Mouse (Mus musculus) kidney, embryonic 15.5 days (tissue): ENCODE data around the gene Ube2f. TPM values are rescaled to one million over a fixed set of nuclear protein-coding genes. Genes with fewer than 3 reads are reported as not detected.
A peak's percentile ranks its signal among the peaks of the same experiment; 100 is the strongest.

Source experiments
- ATAC-seq: fragments of 200-750 bp; cut with Nextera tagmentation; replicated peaks from 2 replicates; pipeline ENCODE4 v1.8.0; 2017; ENCODE audit warnings: moderate TSS enrichment; ENCODE audit not compliant: low FRiP score
- H3K27ac ChIP-seq: fragments of 300-500 bp; sonication (generic); 2 replicates; pipeline ENCODE4 v1.5.1; 2015; ENCODE audit warnings: mild to moderate bottlenecking, inconsistent platforms
- H3K27me3 ChIP-seq: fragments of 300-500 bp; sonication (generic); 2 replicates; pipeline ENCODE4 v1.6.1; 2015; ENCODE audit warnings: inconsistent platforms
- H3K36me3 ChIP-seq: fragments of 300-500 bp; sonication (generic); 2 replicates; pipeline ENCODE4 v1.6.1; 2015; ENCODE audit warnings: inconsistent platforms
- H3K4me1 ChIP-seq: fragments of 300-500 bp; sonication (generic); 2 replicates; pipeline ENCODE4 v1.6.1; 2015; ENCODE audit warnings: inconsistent platforms
- H3K4me2 ChIP-seq: fragments of 300-500 bp; sonication (generic); 2 replicates; pipeline ENCODE4 v1.6.1; 2015; ENCODE audit warnings: moderate library complexity, mild to moderate bottlenecking, inconsistent platforms
- H3K4me3 ChIP-seq: fragments of 300-500 bp; sonication (generic); replicated peaks from 2 replicates; pipeline ENCODE4 v1.5.1; 2015; ENCODE audit warnings: mild to moderate bottlenecking, inconsistent platforms
- H3K9ac ChIP-seq: fragments of 300-500 bp; sonication (generic); 2 replicates; pipeline ENCODE4 v1.6.1; 2015; ENCODE audit warnings: mild to moderate bottlenecking, inconsistent platforms
- H3K9me3 ChIP-seq: fragments of 300-500 bp; sonication (generic); replicated peaks from 2 replicates; pipeline ENCODE4 v1.6.1; 2016; ENCODE audit warnings: inconsistent platforms
- WGBS: fragments of 180-500 bp; shearing (Covaris S2); methylation state at CpG from one replicate; pipeline ENCODE4 v1.1.7; 2015; ENCODE audit warnings: mixed read lengths; 5-methylcytosine and 5-hydroxymethylcytosine counted together
- polyA plus RNA-seq: library from polyadenylated mRNA; unstranded; fragments of >200 nt; fragmentation: Nextera tagmentation; extraction: Ambion mirVana; gene quantifications from 2 replicates; pipeline ENCODE4 v1.2.1, GENCODE M21; 2015

Ube2f gene
- polyA plus RNA-seq, 1 experiment from 2014 or later: 72.6 TPM

GRCm38 (mm10) chr1:91277480-91277879 is 27.4 kb downstream of the Ube2f start:
- no peak overlapping the region for H3K4me3 ChIP-seq
- no peak overlapping the region for H3K27ac ChIP-seq
- H3K9me3 ChIP-seq: no peaks in the 10 kb centered on the region
- H3K9ac ChIP-seq: no peak overlapping the region
- no peak for ATAC-seq
- 86% methylated on average over 2 of the region's 2 CpGs for WGBS
- no peaks in the 10 kb centered on the region for H3K27me3 ChIP-seq
- H3K36me3 ChIP-seq: peaks cover 81% of the 10 kb centered on the region
- no peaks in the 10 kb centered on the region for H3K4me1 ChIP-seq
- no peak overlapping the region for H3K4me2 ChIP-seq

- Histone ChIP-seq H3K36me3 (peaks cover 84% of the 10 kb centered on the region), H3K27me3 (no peaks in the 10 kb centered on the region), H3K27ac (no peak overlapping the region), H3K9me3 (no peaks in the 10 kb centered on the region), H3K4me2 (no peak overlapping the region), H3K9ac (no peak overlapping the region), H3K4me3 (no peak overlapping the region), H3K4me1 (no peaks in the 10 kb centered on the region)
- 98% methylated on average over 3 of the region's 3 CpGs for WGBS
- ATAC-seq: no peak
Observed at GRCm38 (mm10) chr1:91278410-91279119, 28.5 kb downstream of the Ube2f start.

DNA sequence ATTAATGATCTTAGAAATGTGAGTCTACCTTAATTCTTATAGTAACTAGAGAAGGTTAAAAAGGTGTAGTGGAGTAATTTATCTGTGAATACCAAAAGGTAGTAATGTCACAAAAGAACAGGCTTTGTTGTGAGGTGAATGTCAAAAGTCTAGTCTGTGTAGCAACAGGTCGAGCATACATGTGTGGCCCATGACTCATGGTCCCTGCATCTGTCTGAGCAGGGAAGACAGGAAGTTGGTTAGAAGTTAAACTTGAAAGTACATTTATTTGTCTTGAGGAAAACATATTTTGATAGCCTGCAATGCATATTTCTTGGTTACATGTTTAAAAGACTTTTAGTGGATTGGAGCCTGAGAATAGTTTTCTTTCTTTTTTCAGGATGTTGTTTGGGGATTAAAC is 29.0 kb downstream of the Ube2f start:
- no peaks in the 10 kb centered on the region for H3K4me1 ChIP-seq
- 75% methylated on average over 1 of the region's 1 CpGs for WGBS
- H3K9ac ChIP-seq: no peak overlapping the region
- no peak overlapping the region for H3K27ac ChIP-seq
- no peak overlapping the region for H3K4me2 ChIP-seq
- H3K4me3 ChIP-seq: no peak overlapping the region
- no peak for ATAC-seq
- H3K27me3 ChIP-seq: no peaks in the 10 kb centered on the region
- H3K36me3 ChIP-seq: peaks cover 83% of the 10 kb centered on the region
- no peaks in the 10 kb centered on the region for H3K9me3 ChIP-seq

- WGBS: 96% methylated on average over 1 of the region's 1 CpGs
- no peak for ATAC-seq
- H3K4me3 ChIP-seq: no peak overlapping the region
- no peaks in the 10 kb centered on the region for H3K9me3 ChIP-seq
- peaks cover 80% of the 10 kb centered on the region for H3K36me3 ChIP-seq
- H3K9ac ChIP-seq: no peak overlapping the region
- H3K27me3 ChIP-seq: no peaks in the 10 kb centered on the region
- H3K4me1 ChIP-seq: no peaks in the 10 kb centered on the region
- no peak overlapping the region for H3K27ac ChIP-seq
- no peak overlapping the region for H3K4me2 ChIP-seq
Observed at GRCm38 (mm10) chr1:91282582-91282981, 32.5 kb downstream of the Ube2f start.

GRCm38 (mm10) chr1:91289375-91289774 is 39.3 kb downstream of the Ube2f start:
- no peak overlapping the region for H3K4me2 ChIP-seq
- no peaks in the 10 kb centered on the region for H3K9me3 ChIP-seq
- H3K4me3 ChIP-seq: no peak overlapping the region
- no peak for ATAC-seq
- H3K27ac ChIP-seq: no peak overlapping the region
- 95% methylated on average over 1 of the region's 1 CpGs for WGBS
- H3K4me1 ChIP-seq: no peaks in the 10 kb centered on the region
- H3K36me3 ChIP-seq: peaks cover 66% of the 10 kb centered on the region
- no peaks in the 10 kb centered on the region for H3K27me3 ChIP-seq
- no peak overlapping the region for H3K9ac ChIP-seq

DNA sequence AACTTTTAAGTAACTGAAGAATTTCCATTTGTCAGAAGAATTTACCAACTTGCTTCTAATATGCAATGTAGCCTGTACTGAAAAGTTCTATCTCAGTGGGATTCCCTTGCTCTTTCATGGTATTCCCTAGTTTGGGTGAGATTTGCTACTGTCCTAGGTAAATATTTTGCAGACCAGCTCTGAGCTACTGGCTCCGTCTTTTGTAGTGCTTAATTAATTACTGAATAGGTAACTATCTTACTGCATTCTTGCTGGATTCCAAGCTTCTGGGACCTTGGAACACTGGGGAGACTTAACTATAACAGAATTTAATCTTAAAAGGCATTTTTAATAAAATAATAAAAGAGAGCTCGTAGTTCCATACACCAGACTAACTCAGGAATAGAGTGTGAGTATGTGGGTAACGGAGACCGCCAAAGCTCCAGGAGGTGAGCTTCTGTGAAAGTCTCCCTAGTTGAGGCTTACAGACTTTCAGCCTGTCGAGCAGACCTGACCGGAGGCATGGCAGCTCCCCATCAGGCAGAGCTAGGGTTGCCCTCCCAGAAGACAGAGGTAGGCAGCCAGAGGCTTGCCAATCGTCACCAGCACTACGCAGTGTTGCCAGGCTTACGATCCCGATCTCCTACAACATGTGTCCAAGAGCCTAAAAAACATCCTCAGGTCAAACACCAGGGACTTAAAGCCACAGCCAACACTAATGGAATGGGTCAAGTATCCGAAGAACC is 42.2 kb downstream of the Ube2f start:
- Histone ChIP-seq H3K4me2 (no peak overlapping the region), H3K4me3 (no peak overlapping the region), H3K36me3 (peaks cover 44% of the 10 kb centered on the region), H3K27me3 (no peaks in the 10 kb centered on the region), H3K27ac (peak overlapping the region; percentile 67), H3K9ac (no peak overlapping the region), H3K4me1 (no peaks in the 10 kb centered on the region), H3K9me3 (no peaks in the 10 kb centered on the region)
- WGBS: 91% methylated on average over 11 of the region's 11 CpGs
- no peak for ATAC-seq

DNA sequence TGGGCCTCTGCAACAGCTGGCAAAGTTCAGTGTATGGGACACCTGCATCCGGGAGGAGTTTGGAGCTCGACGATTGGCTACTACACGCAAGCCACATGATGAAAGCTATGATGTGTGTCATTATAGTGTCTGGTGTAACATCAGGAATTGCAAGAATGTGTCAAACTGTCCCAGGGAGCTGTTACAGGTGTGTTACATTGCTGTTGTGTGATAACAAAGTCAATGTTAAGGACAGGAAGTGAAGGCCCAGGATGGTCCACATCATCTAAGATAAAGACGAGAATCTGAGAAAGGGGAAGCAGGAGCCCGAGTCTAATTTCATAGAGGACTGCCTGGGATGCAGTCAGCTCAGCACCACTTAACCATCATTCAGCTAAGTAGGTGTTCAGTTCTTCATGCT is 45.4 kb downstream of the Ube2f start:
- no peaks in the 10 kb centered on the region for H3K9me3 ChIP-seq
- peaks cover 16% of the 10 kb centered on the region; the same call in 1 of the 2 replicates for H3K36me3 ChIP-seq
- ATAC-seq: no peak
- no peak overlapping the region for H3K9ac ChIP-seq
- peaks cover 23% of the 10 kb centered on the region for H3K4me1 ChIP-seq
- no peak overlapping the region for H3K27ac ChIP-seq
- WGBS: 92% methylated on average over 6 of the region's 6 CpGs
- no peak overlapping the region for H3K4me2 ChIP-seq
- no peak overlapping the region for H3K4me3 ChIP-seq
- H3K27me3 ChIP-seq: no peaks in the 10 kb centered on the region

DNA sequence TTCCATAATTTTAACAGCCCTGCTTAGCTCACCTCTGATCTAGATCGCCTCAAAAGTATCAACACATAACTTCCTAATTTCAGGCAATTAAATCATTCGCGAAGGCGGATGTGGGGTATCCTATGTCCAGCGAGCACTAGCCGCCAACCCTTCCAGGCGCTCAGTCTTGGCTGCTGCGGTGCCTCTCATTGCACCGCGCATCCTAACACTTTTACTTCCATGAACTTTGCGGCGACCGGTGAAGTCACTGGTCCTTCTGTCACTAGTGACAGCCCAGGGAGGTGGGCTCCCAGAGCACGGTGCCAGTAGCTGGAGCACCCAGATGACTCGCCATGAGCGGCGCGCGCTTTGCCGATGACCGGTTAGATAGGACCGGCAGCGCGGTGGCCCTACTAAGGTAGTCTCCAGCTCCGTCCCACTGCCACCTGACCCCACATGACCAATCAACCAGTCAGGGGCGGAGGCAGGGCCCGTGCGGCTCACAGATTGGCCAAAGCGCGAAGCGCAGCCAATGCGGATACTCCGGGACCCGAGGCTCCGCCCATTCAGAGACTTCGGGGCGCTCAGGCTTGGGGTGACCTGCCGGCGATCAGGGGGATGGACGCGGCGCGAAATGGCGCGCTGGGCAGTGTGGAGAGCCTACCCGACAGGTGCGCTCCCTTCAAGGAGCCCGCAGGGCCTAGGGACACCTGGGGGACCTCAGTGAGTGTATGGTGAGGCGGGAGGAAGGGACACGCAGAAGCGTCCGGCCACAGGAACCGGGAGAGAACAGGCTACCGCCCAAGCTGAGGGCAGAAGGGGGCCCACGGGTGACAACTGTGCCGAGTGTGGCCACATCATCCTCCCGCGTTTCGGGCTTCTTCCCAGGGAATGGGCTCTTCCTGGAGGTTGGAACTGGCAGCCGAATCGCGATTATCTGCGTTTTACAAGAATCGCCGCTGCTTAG is 48.0 kb downstream of the Ube2f start, which contains the start of gene Scly:
Gene Scly, plus strand, starts transcription at position 540 of the 946 bp plus-strand sequence.
- peak; percentile 99 for ATAC-seq
- WGBS: under 1% methylated on average over 57 of the region's 65 CpGs

GRCm38 (mm10) chr1:91299026-91299706 is 49.1 kb downstream of the Ube2f start:
- Histone ChIP-seq H3K4me2 (peak overlapping the region; percentile 89), H3K27me3 (no peaks in the 10 kb centered on the region), H3K9ac (peak overlapping the region; percentile 81; the same call in 1 of the 2 replicates), H3K36me3 (peaks cover 13% of the 10 kb centered on the region; the same call in 1 of the 2 replicates), H3K9me3 (no peaks in the 10 kb centered on the region), H3K27ac (no peak overlapping the region), H3K4me1 (peaks cover 39% of the 10 kb centered on the region), H3K4me3 (peak overlapping the region; percentile 94)
- no peak for ATAC-seq
- WGBS: 82% methylated on average over 13 of the region's 13 CpGs

More for the DNA sequence above, 48.0 kb downstream of the Ube2f start, which contains the start of gene Scly:
- peak within 1 kb of the TSS; percentile 64; the same call in 1 of the 2 replicates for H3K27ac ChIP-seq
- H3K4me1 ChIP-seq: peaks cover 39% of the 10 kb centered on the region
- peak within 1 kb of the TSS; percentile 94 for H3K4me3 ChIP-seq
- H3K27me3 ChIP-seq: no peaks in the 10 kb centered on the region
- no peaks in the 10 kb centered on the region for H3K9me3 ChIP-seq
- H3K9ac ChIP-seq: peak within 1 kb of the TSS; percentile 81
- H3K36me3 ChIP-seq: peaks cover 11% of the 10 kb centered on the region; the same call in 1 of the 2 replicates
- H3K4me2 ChIP-seq: peak within 1 kb of the TSS; percentile 89

DNA sequence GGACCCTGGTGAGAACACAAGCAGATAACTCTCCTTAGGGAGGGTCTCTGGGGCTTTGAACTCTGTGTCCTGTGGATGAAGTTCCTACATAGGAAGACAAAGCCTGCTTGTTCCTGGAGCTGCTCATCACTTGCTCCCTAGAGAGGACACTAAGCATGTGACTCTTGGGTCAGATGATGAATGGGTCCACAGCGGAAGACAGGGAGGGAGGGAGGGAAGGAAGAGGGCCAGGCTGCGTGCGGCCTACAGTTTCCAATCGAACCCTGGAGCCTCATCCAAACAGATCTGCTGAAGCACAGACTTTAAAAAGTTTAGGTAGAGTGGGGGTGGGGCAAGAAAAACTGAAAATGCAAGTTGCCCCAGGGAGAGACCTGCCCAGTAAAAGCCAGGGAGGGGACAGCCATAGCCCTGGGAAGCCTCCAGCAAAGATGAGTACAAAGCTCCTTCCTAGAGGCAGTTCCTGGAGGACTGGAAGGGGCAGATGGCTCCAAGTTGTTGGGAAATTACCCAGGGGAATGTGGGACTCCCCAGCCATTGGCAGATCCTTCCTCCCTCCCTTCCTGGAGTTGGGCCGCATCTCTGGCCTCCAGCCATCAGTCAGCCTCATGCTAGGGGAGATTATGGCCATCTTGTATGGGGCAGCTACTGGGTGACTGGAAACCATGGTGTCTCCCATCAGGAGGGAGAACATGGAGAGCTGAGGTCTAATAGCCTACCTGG is 49.8 kb downstream of the Ube2f start:
- 65% methylated on average over 5 of the region's 5 CpGs for WGBS
- ATAC-seq: no peak
- Histone ChIP-seq H3K9ac (no peak overlapping the region), H3K27me3 (no peaks in the 10 kb centered on the region), H3K4me3 (no peak overlapping the region), H3K36me3 (peaks cover 11% of the 10 kb centered on the region; the same call in 1 of the 2 replicates), H3K27ac (0 out of 2 replicates have a peak overlapping the region, but pooled peaks have one; percentile 1), H3K4me2 (no peak overlapping the region), H3K9me3 (no peaks in the 10 kb centered on the region), H3K4me1 (peaks cover 39% of the 10 kb centered on the region)
